Mouse (Mus musculus) CD4-positive naive resting alpha-beta T cell, adult 57 days (primary cell): ENCODE results near the gene Stap2. TPM values are rescaled to one million over a fixed set of nuclear protein-coding genes. Genes with fewer than 3 reads are reported as not detected.

Source experiments
- total RNA-seq: library from RNA; stranded (reverse); gene quantifications from one replicate; pipeline ENCODE4 v1.2.4, GENCODE M21; 2023

Stap2 gene
- 0.53 TPM for total RNA-seq

GRCm38 (mm10) chr17:56005415-56006061 is at the start of gene Stap2, which contains the start of gene Mpnd:
Stap2 (minus strand) TSS chr17:56005584.
Mpnd (plus strand) TSS chr17:56005711.

GRCm38 (mm10) chr17:56040030-56040856 is 34.9 kb upstream of the Stap2 start, which contains the start of gene Chaf1a:
Chaf1a (plus strand) TSS chr17:56040439.

GRCm38 (mm10) chr17:56036176-56036900 is 31.0 kb upstream of the Stap2 start, which contains the start of gene Sh3gl1:
Sh3gl1 (minus strand) TSS chr17:56036635.

GRCm38 (mm10) chr17:55986030-55986961 is 19.1 kb downstream of the Stap2 start, which contains the start of gene Fsd1:
Fsd1 (plus strand) TSS chr17:55986509.

GRCm38 (mm10) chr17:55969966-55970891 is 35.2 kb downstream of the Stap2 start, which contains the start of gene Shd:
Shd (plus strand) TSS chr17:55970467.

GRCm38 (mm10) chr17:55958918-55959728 is 46.3 kb downstream of the Stap2 start, which contains the start of gene Yju2:
Yju2 (plus strand) TSS chr17:55959099.

GRCm38 (mm10) chr17:55952447-55953027 is 52.8 kb downstream of the Stap2 start, which contains the start of gene Ebi3:
Ebi3 (plus strand) TSS chr17:55952640.

GRCm38 (mm10) chr17:55949400-55949799 is 56.0 kb downstream of the Stap2 start, which contains the start of gene Zfp119b:
Zfp119b (minus strand) TSS chr17:55949500.

Other genes starting within 250 kb of the Stap2 start
- 16.2 TPM for gene Zfp119a, start 126.7 kb downstream of the Stap2 start, total RNA-seq
- gene Zfp959, start 113.5 kb downstream of the Stap2 start, total RNA-seq = 23.3 TPM
- gene Zfp119b, start 56.1 kb downstream of the Stap2 start, total RNA-seq = 5.2 TPM
- gene Ebi3, start 52.9 kb downstream of the Stap2 start, total RNA-seq = 0.50 TPM
- gene Yju2, start 46.5 kb downstream of the Stap2 start, total RNA-seq = 46.4 TPM
- gene Shd, start 35.1 kb downstream of the Stap2 start, total RNA-seq = 2.5 TPM
- not detected for gene Fsd1, start 19.1 kb downstream of the Stap2 start, total RNA-seq
- 58.2 TPM for gene Mpnd, start 127 bp upstream of the Stap2 start, total RNA-seq
- 129 TPM for gene Sh3gl1, start 31.1 kb upstream of the Stap2 start, total RNA-seq
- gene Chaf1a, start 34.9 kb upstream of the Stap2 start, total RNA-seq = 1.4 TPM
- 74.7 TPM for gene Ubxn6, start 69.4 kb upstream of the Stap2 start, total RNA-seq
- 124 TPM for gene Hdgfl2, start 74.0 kb upstream of the Stap2 start, total RNA-seq
- gene Plin4, start 104.2 kb upstream of the Stap2 start, total RNA-seq = not detected
- gene Plin5, start 112.0 kb upstream of the Stap2 start, total RNA-seq = not detected
- gene Lrg1, start 116.4 kb upstream of the Stap2 start, total RNA-seq = not detected
- 0.24 TPM for gene Sema6b, start 134.8 kb upstream of the Stap2 start, total RNA-seq
- 17.3 TPM for gene Tnfaip8l1, start 156.9 kb upstream of the Stap2 start, total RNA-seq
- 50.6 TPM for gene Mydgf, start 178.3 kb upstream of the Stap2 start, total RNA-seq
- gene Dpp9, start 213.3 kb upstream of the Stap2 start, total RNA-seq = 48.0 TPM